Mouse (Mus musculus) CH12.LX (cell line): ENCODE measurements around the gene Serpinb9b. TPM values are rescaled to one million over a fixed set of nuclear protein-coding genes. Genes with fewer than 3 reads are reported as not detected.

Source experiments
- DNase-seq: peaks from one replicate; pipeline ENCODE4 v3.0.0-alpha.2; 2013; ENCODE audit errors: extremely low read depth
- H3K27ac ChIP-seq: 2 replicates; pipeline ENCODE4 v1.5.1; 2012; ENCODE audit warnings: low read depth, mild to moderate bottlenecking, control low read depth, moderate library complexity; ENCODE audit not compliant: insufficient read depth
- H3K27me3 ChIP-seq: replicated peaks from 2 replicates; pipeline ENCODE3; 2012; ENCODE audit warnings: inconsistent platforms
- H3K36me3 ChIP-seq, 2 experiments: replicated peaks in 1 of 2; 2 replicates each; pipeline versions ENCODE3 to v1.6.1; 2012; ENCODE audit warnings: inconsistent platforms in 1 of 2, low read length in 1 of 2, mild to moderate bottlenecking in 1 of 2, mixed read lengths in 1 of 2, moderate library complexity in 1 of 2; ENCODE audit not compliant: control insufficient read depth in 1 of 2, insufficient read depth in 1 of 2
- H3K4me1 ChIP-seq, 2 experiments: 2 replicates each; pipeline ENCODE4 v1.6.1; 2012; ENCODE audit warnings: inconsistent platforms in 1 of 2, moderate library complexity in 1 of 2; ENCODE audit not compliant: insufficient read depth in 2 of 2, control insufficient read depth in 1 of 2
- H3K4me2 ChIP-seq: 2 replicates; pipeline ENCODE4 v1.6.1; 2012; ENCODE audit warnings: low read depth, mild to moderate bottlenecking, control low read depth; ENCODE audit not compliant: poor library complexity, insufficient read depth, severe bottlenecking
- H3K4me3 ChIP-seq, 3 experiments: fragments of 150-350 bp in 1 of 3; sonication (generic) in 1 of 3; replicated peaks in 1 of 3; 2 replicates each; pipeline versions ENCODE3 to v1.5.1; 2011 to 2012; ENCODE audit warnings: low read depth in 2 of 3, low read length in 2 of 3, mild to moderate bottlenecking in 2 of 3, moderate library complexity in 2 of 3, control low read depth in 1 of 3, improper control_type of control experiment in 1 of 3, inconsistent platforms in 1 of 3, mixed read lengths in 1 of 3; ENCODE audit not compliant: poor library complexity in 1 of 3
- H3K79me2 ChIP-seq: replicated peaks from 2 replicates; pipeline ENCODE4 v1.6.1; 2012; ENCODE audit warnings: mild to moderate bottlenecking, moderate library complexity; ENCODE audit not compliant: control insufficient read depth, poor library complexity, insufficient read depth, severe bottlenecking; ENCODE audit errors: extremely low read depth
- H3K9ac ChIP-seq: 2 replicates; pipeline ENCODE4 v1.6.1; 2012; ENCODE audit warnings: low read depth, mild to moderate bottlenecking, control low read depth, moderate library complexity; ENCODE audit not compliant: insufficient read depth
- H3K9me3 ChIP-seq: replicated peaks from 2 replicates; pipeline ENCODE3; 2012; ENCODE audit warnings: low read length, inconsistent platforms, mixed read lengths
- CHD1 ChIP-seq: IDR thresholded peaks from 2 replicates; pipeline ENCODE4 v1.6.1; 2012; ENCODE audit warnings: low read depth, low read length, improper control_type of control experiment, inconsistent platforms
- CHD2 ChIP-seq: IDR thresholded peaks from 2 replicates; pipeline ENCODE4 v1.6.1; 2011; ENCODE audit warnings: low read length, improper control_type of control experiment
- GABPA ChIP-seq: IDR thresholded peaks from 2 replicates; pipeline ENCODE4 v1.6.1; 2012; ENCODE audit warnings: low read depth, low read length, improper control_type of control experiment, inconsistent platforms; ENCODE audit not compliant: insufficient replicate concordance
- HCFC1 ChIP-seq: IDR thresholded peaks from 2 replicates; pipeline ENCODE4 v1.6.1; 2012; ENCODE audit warnings: low read depth, mild to moderate bottlenecking, inconsistent platforms, low read length, improper control_type of control experiment
- IRF4 ChIP-seq: IDR thresholded peaks from 2 replicates; pipeline ENCODE4 v1.6.1; 2014; ENCODE audit warnings: low read depth, mild to moderate bottlenecking, inconsistent platforms, low read length, improper control_type of control experiment
- KAT2A ChIP-seq: IDR thresholded peaks from 2 replicates; pipeline ENCODE4 v1.6.1; 2012; ENCODE audit warnings: low read length, improper control_type of control experiment, inconsistent platforms; ENCODE audit not compliant: insufficient replicate concordance
- MAZ ChIP-seq: IDR thresholded peaks from 2 replicates; pipeline ENCODE4 v1.6.1; 2012; ENCODE audit warnings: low read depth, mild to moderate bottlenecking, inconsistent platforms, low read length, improper control_type of control experiment, moderate library complexity
- MEF2A ChIP-seq: IDR thresholded peaks from 2 replicates; pipeline ENCODE4 v1.6.1; 2014; ENCODE audit warnings: low read depth, mild to moderate bottlenecking, inconsistent platforms, low read length, improper control_type of control experiment, borderline replicate concordance
- NRF1 ChIP-seq: IDR thresholded peaks from 2 replicates; pipeline ENCODE4 v1.6.1; 2014; ENCODE audit warnings: low read depth, mild to moderate bottlenecking, inconsistent platforms, low read length, improper control_type of control experiment, moderate library complexity
- RCOR1 ChIP-seq: conservative IDR thresholded peaks from 2 replicates; pipeline ENCODE4 v1.6.1; 2012; ENCODE audit warnings: low read depth, mild to moderate bottlenecking, inconsistent platforms, low read length, improper control_type of control experiment
- TBP ChIP-seq: conservative IDR thresholded peaks from 2 replicates; pipeline ENCODE4 v1.6.1; 2011; ENCODE audit warnings: low read depth, low read length, improper control_type of control experiment
- USF1 ChIP-seq: IDR thresholded peaks from 2 replicates; pipeline ENCODE4 v1.6.1; 2014; ENCODE audit warnings: low read depth, mild to moderate bottlenecking, inconsistent platforms, low read length, improper control_type of control experiment
- ZMIZ1 ChIP-seq: IDR thresholded peaks from 2 replicates; pipeline ENCODE4 v1.6.1; 2012; ENCODE audit warnings: low read depth, mild to moderate bottlenecking, inconsistent platforms, low read length, improper control_type of control experiment
- ZNF384 ChIP-seq: IDR thresholded peaks from 2 replicates; pipeline ENCODE4 v1.6.1; 2012; ENCODE audit warnings: low read depth, low read length, improper control_type of control experiment, inconsistent platforms
- dilution Hi-C: fragments of 300-500 bp; cut with MboI; formaldehyde crosslinking; loops from 2 replicates; pipeline ENCODE4 v1.14.3; 2020; ENCODE audit warnings: low sequenced_read_pairs; ENCODE audit not compliant: extremely low pct_unique_long_range_greater_than_20kb, extremely low pct_ligation_motif_present
- in situ Hi-C: fragments of 300-500 bp; cut with MboI; formaldehyde crosslinking; loops from 3 replicates; pipeline ENCODE4 v1.14.3; 2019; ENCODE audit warnings: low sequenced_read_pairs, low pct_ligation_motif_present, low pct_unique_long_range_greater_than_20kb, mixed read lengths
- polyA plus RNA-seq: library from polyadenylated mRNA; unstranded; fragments of >175 nt; gene quantifications from 2 replicates; pipeline ENCODE4 v1.2.1, GENCODE M21; 2012; ENCODE audit warnings: low read depth; ENCODE audit not compliant: insufficient read length
- total RNA-seq, 2 experiments: library from RNA; depleted of rRNA; stranded (reverse); fragments of 300-350 nt in 1 of 2; fragments of >200 nt in 1 of 2; gene quantifications; 2 replicates each; pipeline ENCODE4 v1.2.3; 2012 to 2014

The Serpinb9b gene
- total and polyA plus RNA-seq, 3 experiments = 0.24 TPM; not detected in 2

DNA sequence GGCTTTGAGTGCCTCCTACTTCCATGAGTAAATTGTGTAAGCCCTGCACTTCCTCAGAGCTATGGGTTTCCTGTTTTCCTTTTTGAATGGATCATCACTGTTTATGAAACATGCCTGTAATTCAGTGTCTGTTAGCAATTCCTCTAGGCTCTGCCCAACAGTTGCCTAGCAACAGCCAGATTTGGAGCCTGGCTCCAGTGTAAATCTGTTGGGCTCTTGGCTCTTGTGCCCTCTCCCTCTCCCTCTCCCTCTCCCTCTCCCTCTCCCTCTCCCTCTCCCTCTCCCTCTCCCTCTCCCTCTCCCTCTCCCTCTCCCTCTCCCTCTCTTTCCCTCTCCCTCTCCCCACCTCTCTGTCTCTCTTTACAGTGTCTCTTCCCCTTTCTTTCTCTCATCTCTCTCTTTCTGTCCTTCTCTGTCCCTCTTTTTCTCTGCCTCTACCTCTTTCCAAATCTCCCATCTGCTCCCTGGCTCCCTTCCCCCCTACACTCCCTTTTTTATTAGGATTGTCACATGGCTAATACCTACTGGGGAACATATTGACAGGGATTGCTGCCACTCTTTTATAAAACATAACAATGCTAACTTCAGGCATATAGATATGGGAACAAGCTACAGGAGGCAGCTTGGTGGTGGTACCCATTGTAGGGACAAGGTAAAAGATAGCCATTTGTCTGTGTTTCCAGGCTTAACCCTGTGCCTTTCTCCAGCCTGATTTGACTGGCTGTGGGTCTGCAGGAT, 58.6 kb downstream of the Serpinb9b start:
- Histone ChIP-seq H3K27ac (no peak overlapping the region), H3K36me3 (no peaks in the 10 kb centered on the region)
- no peak for DNase-seq
- no peak for TF ChIP-seq ZNF384
- TF ChIP-seq, all 38 proteins: peak for 0
- in situ Hi-C loops = loop anchor here (25.0 kb wide), 1 partner anchor 476 kb away; no protein-coding TSS in a partner anchor
- Histone ChIP-seq H3K9me3 (no peaks in the 10 kb centered on the region), H3K4me2 (no peak overlapping the region), H3K4me3 (no peak overlapping the region), H3K79me2 (no peaks in the 10 kb centered on the region), H3K27me3 (no peaks in the 10 kb centered on the region), H3K4me1 (peaks cover 0 to 13% of the 10 kb centered on the region in 2 experiments), H3K9ac (no peak overlapping the region)
- dilution Hi-C loops = no loop called here

DNA sequence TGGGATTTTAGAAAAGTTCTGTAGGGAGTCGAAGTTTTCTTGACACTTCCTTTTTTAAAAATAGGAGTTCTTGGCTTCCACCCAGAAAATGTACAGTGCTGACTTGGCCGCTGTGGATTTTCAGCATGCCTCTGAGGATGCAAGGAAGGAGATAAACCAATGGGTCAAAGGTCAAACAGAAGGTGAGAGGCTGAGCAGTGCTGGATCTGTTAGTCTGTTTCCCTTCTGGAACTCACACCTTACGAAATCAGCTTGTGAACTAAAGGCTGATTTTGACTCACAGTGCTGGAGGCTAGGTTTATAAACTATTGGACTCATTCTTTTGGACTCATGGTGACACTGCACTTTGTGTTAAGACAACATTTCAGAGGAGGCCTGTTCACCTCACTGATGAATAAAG, 62.4 kb downstream of the Serpinb9b start:
- Histone ChIP-seq H3K9ac (no peak overlapping the region), H3K4me1 (peaks cover 0 to 6% of the 10 kb centered on the region in 2 experiments), H3K4me3 (no peak overlapping the region), H3K4me2 (no peak overlapping the region), H3K27me3 (no peaks in the 10 kb centered on the region), H3K36me3 (no peaks in the 10 kb centered on the region), H3K27ac (no peak overlapping the region), H3K9me3 (no peaks in the 10 kb centered on the region), H3K79me2 (no peaks in the 10 kb centered on the region)
- in situ Hi-C loops = loop anchor here (25.0 kb wide), 1 partner anchor 473 kb away; no protein-coding TSS in a partner anchor
- TF ChIP-seq MAZ (no peak), USF1 (no peak), HCFC1 (no peak), NRF1 (no peak), CHD2 (no peak), ZMIZ1 (no peak), KAT2A (no peak)
- dilution Hi-C loops = no loop called here
- DNase-seq = no peak

DNA sequence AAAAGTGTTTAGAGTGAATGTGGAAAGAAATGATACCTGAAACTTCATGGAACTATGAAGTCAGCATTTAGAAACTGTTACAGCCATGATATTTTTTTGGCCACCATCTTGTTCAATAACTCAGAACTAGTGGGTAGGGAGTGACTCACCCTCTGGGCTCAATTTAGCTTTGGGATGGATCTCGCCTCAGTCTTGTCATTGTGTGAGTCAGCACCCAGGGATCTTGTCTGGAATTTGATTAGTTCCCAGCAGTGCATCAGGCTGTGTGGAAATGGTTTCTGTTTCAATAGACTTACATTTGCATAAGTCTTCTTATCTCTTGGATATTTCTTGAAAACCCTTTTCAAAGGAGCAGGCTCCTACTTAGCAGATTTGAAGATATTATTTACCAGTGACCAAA, 63.3 kb downstream of the Serpinb9b start:
- no peak overlapping the region for H3K27ac ChIP-seq
- no peak overlapping the region for H3K9ac ChIP-seq
- H3K4me3 ChIP-seq = no peak overlapping the region
- no peaks in the 10 kb centered on the region for H3K27me3 ChIP-seq
- H3K79me2 ChIP-seq = no peaks in the 10 kb centered on the region
- no peaks in the 10 kb centered on the region for H3K36me3 ChIP-seq
- H3K9me3 ChIP-seq = no peaks in the 10 kb centered on the region
- dilution Hi-C loops (no loop called here), in situ Hi-C loops (loop anchor here (25.0 kb wide), 1 partner anchor 472 kb away; no protein-coding TSS in a partner anchor)
- H3K4me1 ChIP-seq = peaks cover 0 to 9% of the 10 kb centered on the region in 2 experiments; a peak in 3 of 4 replicates
- TF ChIP-seq RCOR1 = no peak
- TF ChIP-seq CHD1 = no peak
- TF ChIP-seq IRF4 = no peak
- no peak for TF ChIP-seq TBP
- no peak for TF ChIP-seq MEF2A
- no peak for TF ChIP-seq GABPA
- H3K4me2 ChIP-seq = no peak overlapping the region
- DNase-seq = no peak
